Mouse (Mus musculus) thymus, postnatal 36 days (tissue): ENCODE measurements at regions not wholly inside any gene's neighbourhood (a gene's known extent, or its start where the extent isn't known, plus 50 kb on each side); places are given as distances from the start of the nearest gene placed in this dataset.
A peak's percentile ranks its signal among the peaks of the same experiment; 100 is the strongest.

ENCODE experiments used
- DNase-seq, 2 experiments: peaks; one replicate each; pipeline ENCODE4 v3.0.0; 2022; ENCODE audit warnings: mixed read lengths in 2 of 2

- DNase-seq, result no peak
Measured at GRCm38 (mm10) chr3:117520461-117520860, 54.2 kb upstream of the Plppr5 start.

GRCm38 (mm10) chr3:117508090-117508489 is 66.5 kb upstream of the Plppr5 start:
- DNase-seq, result no peak

- no peak for DNase-seq
Measured at GRCm38 (mm10) chr3:117506151-117506723, 68.4 kb upstream of the Plppr5 start.

DNA sequence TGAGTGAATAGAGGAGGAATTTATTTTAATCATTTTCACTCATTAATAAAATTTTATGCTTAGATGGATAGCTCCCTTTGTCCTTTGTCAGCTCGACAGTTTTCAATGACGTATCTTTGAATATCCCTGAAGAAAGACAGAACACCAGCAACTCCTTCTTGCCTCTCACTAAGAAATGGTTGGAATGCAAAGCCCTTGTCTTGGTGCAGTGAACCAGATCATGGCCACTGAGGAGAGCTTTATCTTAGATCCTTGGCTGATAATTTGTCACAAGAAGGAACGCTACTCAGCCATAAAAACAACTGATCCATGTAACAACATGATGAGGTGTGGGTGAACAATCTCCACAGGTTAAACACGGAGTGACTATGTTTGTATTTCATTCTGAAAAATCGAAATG is 73.5 kb upstream of the Plppr5 start:
- no peak for DNase-seq

- DNase-seq, result no peak
Measured at GRCm38 (mm10) chr3:117498138-117498897, 76.3 kb upstream of the Plppr5 start.

- DNase-seq, result no peak
Measured at GRCm38 (mm10) chr3:117494118-117494517, 80.5 kb upstream of the Plppr5 start.

DNA sequence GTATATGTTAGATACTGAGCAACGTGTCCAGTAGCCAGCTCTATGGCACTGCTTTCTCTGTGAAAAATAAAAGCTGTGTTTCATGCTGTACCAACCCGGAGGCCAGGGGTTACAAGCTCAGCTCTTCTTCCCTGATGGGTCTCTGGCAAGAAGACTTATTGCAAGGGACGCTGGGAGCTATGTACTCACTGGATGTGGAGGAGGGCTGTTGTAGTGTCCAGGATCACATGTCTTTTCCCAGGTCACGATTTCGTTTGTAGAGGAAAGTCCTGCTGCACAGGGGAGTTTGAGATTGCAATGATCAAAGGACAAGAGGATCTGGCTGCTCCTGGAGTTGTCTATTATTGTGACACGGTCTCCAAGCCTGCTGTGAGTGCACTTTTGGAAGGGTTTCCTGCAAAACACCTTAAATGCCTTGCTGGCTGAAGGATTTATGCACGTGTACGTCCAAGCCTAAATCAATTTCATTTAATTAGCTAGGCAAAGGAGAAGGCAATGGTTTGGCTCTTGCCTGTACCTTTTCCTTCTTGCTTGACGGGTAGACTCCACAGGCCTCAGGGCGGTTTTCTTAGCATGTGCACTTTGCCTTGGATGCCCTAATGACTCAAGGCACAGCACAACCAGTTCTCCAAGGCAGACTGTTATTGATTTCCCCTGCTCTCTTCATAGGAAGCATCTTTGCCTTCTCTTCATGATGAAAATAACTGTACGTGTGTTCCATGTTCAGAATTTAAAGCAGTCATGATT is 87.2 kb upstream of the Plppr5 start:
- DNase-seq, result no peak

DNA sequence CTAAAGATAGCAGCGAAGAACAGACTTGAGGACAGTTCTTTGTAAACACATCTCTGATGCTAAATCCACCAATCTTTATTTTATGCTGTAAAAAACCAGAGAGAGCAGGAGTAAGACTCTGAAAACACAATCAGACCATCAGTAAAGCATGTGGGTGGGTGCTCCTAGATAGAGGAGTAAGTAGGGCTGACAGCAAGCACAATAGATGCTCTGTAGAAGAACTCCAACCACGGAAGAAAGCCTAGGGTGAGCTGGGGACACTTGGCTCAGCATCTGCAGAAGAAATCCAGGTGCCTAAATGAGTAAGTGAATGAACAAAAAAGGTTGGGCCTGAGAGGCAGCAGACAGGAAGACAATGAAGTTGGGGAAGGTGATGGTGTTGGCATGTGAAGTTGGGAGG is 88.3 kb upstream of the Plppr5 start:
- no peak for DNase-seq

GRCm38 (mm10) chr3:117480131-117480530 is 94.5 kb upstream of the Plppr5 start:
- DNase-seq, result no peak

DNA sequence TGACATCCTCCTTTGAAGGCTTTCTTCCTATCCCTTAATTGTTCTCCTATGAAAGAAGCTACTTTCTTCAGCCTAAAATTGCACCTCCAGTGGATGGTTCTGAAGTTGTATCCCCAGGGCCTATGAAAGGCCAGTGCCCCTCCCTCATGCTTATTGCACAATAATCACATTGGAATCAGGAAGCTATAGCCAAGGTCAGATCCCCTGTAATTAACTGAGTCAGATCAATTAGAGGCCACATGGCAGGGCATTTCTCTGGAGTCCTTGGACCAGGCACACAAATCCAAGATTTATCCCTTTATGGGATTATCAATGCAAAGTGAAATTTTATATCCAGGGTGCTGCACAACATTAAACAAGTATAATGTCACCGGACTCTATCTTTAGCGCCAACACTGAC is 98.8 kb upstream of the Plppr4 start:
- no peak for DNase-seq

DNA sequence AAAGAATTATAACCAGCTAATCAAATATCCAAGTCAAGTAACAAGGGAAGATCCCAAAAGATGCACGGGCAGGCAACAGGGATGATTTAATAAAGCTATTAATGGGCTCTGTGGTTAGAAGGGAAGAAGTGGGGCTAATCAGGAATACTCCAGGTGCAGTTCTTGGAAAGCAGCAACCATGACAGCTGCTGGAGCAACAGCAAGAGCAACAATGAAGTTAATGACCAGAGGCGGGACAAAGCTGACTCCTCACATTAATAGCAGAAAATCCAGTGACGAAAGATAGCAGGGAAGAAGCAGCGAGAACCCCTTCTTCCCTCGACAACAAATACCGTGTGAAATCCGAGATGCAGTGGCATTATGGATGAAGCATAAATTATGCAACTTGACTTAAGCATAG is 89.9 kb upstream of the Plppr4 start:
- no peak for DNase-seq

GRCm38 (mm10) chr3:117441887-117442286 is 81.2 kb upstream of the Plppr4 start:
- no peak for DNase-seq

- no peak for DNase-seq
Measured at GRCm38 (mm10) chr3:117440294-117440693, 79.6 kb upstream of the Plppr4 start.

DNA sequence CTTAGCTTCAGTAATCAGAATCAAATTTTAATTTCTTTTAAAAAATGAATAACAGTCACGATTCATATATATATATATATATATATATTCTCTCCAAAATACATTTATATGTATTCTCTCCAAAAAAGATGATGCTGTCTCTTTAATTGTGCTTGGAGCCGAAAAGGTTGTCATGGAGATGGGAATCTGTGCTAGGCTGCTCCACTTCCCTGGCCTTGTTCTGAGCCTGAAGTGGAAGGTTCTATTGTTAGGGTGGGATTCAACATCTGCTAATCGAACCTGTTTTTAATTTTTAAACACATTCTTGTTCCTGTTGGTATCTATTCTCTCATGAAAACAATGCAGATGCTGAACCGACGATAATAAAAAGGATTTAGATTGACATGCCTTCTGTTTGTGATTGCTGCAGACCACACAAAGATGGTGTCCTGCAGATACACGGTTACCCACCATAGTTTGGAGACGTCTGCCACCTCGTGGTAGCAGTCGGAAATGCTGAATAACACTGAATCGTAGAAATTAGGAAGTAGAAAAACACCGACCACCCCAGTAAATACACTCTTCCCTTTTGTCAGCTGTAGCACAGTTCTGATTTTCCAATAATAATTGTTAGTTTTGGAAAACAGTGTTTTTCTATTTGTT is 77.9 kb upstream of the Plppr4 start:
- DNase-seq, result peak; percentile 3 to 5

GRCm38 (mm10) chr3:117424526-117424925 is 63.9 kb upstream of the Plppr4 start:
- DNase-seq, result no peak

DNA sequence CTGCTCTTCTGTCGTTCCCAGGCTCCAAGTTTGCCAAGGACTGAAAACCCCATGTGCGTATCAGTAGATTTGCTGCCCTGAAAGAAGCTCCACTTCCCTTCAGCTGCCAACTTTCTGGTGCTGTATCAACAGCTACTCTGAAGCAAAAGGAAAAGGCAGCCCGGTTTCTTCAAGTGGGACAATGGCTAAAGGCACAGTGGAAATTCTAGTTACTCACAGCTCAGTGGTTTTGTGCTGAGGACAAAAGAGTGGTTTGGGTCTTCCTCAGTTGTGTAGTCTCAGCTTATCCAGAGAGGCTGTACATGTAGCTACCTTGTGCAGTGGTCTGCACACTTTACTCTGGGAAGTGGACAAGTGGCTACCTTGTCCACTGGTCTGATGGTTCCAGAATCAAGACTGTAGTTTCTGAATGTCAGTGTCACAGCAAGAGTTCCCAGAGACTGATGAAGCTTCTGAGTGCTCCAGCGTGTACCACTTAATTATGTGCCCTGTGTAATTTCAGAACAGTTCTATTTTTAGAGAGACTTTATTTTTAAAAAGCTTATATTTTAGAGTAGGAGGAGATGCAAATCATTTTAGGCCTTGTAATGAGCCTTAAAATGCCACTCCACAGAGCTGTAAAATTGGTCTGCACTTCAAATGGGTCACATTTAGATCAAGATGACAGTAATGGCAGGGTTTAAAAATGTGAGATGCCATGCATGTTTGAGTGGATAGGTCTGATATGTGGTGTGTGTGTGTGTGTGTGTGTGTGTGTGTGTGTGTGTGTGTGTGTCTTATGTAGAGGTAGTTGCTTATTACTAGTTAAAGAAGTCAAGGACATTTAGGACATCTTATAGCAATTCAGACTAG is 52.4 kb upstream of the Plppr4 start:
- DNase-seq, result no peak
